Mouse (Mus musculus) myocyte (in vitro differentiated cells): ENCODE measurements around the gene Fuz. TPM values are rescaled to one million over a fixed set of nuclear protein-coding genes. Genes with fewer than 3 reads are reported as not detected.

ENCODE experiments used
- H3K27me3 ChIP-seq: one replicate; pipeline ENCODE4 v1.6.1; 2011; ENCODE audit not compliant: control insufficient read depth, insufficient read depth, insufficient read length
- H3K36me3 ChIP-seq: one replicate; pipeline ENCODE4 v1.6.1; 2011; ENCODE audit not compliant: control insufficient read depth, insufficient read depth
- H3K4me2 ChIP-seq: one replicate; pipeline ENCODE4 v1.6.1; 2011; ENCODE audit warnings: low read depth, control low read depth
- H3K4me3 ChIP-seq: one replicate; pipeline ENCODE4 v1.5.1; 2011; ENCODE audit warnings: mild to moderate bottlenecking, control low read depth, moderate library complexity
- H3K79me2 ChIP-seq: one replicate; pipeline ENCODE4 v1.6.1; 2011; ENCODE audit not compliant: control insufficient read depth, insufficient read depth
- H3ac ChIP-seq: one replicate; pipeline ENCODE4 v1.6.1; 2011; ENCODE audit not compliant: control insufficient read depth, insufficient read length
- CEBPB ChIP-seq: IDR thresholded peaks from 2 replicates; pipeline ENCODE4 v1.6.1; 2011; ENCODE audit warnings: mild to moderate bottlenecking, moderate library complexity; ENCODE audit not compliant: poor library complexity, insufficient read depth, severe bottlenecking
- E2F4 ChIP-seq: IDR thresholded peaks from one replicate; pipeline ENCODE4 v1.6.1; 2011; ENCODE audit warnings: mild to moderate bottlenecking, control low read depth, moderate library complexity; ENCODE audit not compliant: insufficient read depth
- MAX ChIP-seq: IDR thresholded peaks from one replicate; pipeline ENCODE4 v1.6.1; 2011; ENCODE audit warnings: low read depth, mild to moderate bottlenecking, control low read depth
- MYOD1 ChIP-seq, 3 experiments: IDR thresholded peaks; one replicate each; pipeline ENCODE4 v1.6.1; 2011; ENCODE audit warnings: control low read depth in 2 of 3, low read depth in 2 of 3, mild to moderate bottlenecking in 2 of 3, moderate library complexity in 1 of 3; ENCODE audit not compliant: insufficient read length in 2 of 3, control insufficient read depth in 1 of 3
- MYOG ChIP-seq, 3 experiments: IDR thresholded peaks; one replicate each; pipeline ENCODE4 v1.6.1; 2011; ENCODE audit warnings: control low read depth in 2 of 3, low read depth in 2 of 3, mild to moderate bottlenecking in 2 of 3; ENCODE audit not compliant: insufficient read length in 2 of 3, control insufficient read depth in 1 of 3, insufficient read depth in 1 of 3
- POLR2A ChIP-seq: IDR thresholded peaks from one replicate; pipeline ENCODE4 v1.6.1; 2011; ENCODE audit warnings: low read depth, mild to moderate bottlenecking, control low read depth, moderate library complexity; ENCODE audit not compliant: insufficient read length
- POLR2AphosphoS2 ChIP-seq: IDR thresholded peaks from one replicate; pipeline ENCODE4 v1.6.1; 2011; ENCODE audit warnings: low read depth, control low read depth; ENCODE audit not compliant: insufficient read length
- REST ChIP-seq: IDR thresholded peaks from one replicate; pipeline ENCODE4 v1.6.1; 2011; ENCODE audit warnings: mild to moderate bottlenecking, control low read depth, moderate library complexity; ENCODE audit not compliant: insufficient read depth, insufficient read length
- SRF ChIP-seq: IDR thresholded peaks from one replicate; pipeline ENCODE4 v1.6.1; 2011; ENCODE audit warnings: low read depth; ENCODE audit not compliant: control insufficient read depth, insufficient read length
- TCF12 ChIP-seq: IDR thresholded peaks from one replicate; pipeline ENCODE4 v1.6.1; 2011; ENCODE audit warnings: mild to moderate bottlenecking, control low read depth; ENCODE audit not compliant: poor library complexity, insufficient read depth, severe bottlenecking
- TCF3 ChIP-seq: IDR thresholded peaks from one replicate; pipeline ENCODE4 v1.6.1; 2011; ENCODE audit warnings: low read depth, control low read depth; ENCODE audit not compliant: insufficient read length
- USF1 ChIP-seq: IDR thresholded peaks from one replicate; pipeline ENCODE4 v1.6.1; 2011; ENCODE audit warnings: low read depth, mild to moderate bottlenecking, control low read depth, moderate library complexity
- polyA plus RNA-seq: library from polyadenylated mRNA; unstranded; fragments of >200 nt; fragmentation: generic; extraction: Trizol; gene quantifications from one replicate; pipeline ENCODE4 v1.2.1, GENCODE M21; 2012; ENCODE audit warnings: missing spikeins

Fuz gene
- polyA plus RNA-seq, 1 experiment: 11.6 TPM

DNA sequence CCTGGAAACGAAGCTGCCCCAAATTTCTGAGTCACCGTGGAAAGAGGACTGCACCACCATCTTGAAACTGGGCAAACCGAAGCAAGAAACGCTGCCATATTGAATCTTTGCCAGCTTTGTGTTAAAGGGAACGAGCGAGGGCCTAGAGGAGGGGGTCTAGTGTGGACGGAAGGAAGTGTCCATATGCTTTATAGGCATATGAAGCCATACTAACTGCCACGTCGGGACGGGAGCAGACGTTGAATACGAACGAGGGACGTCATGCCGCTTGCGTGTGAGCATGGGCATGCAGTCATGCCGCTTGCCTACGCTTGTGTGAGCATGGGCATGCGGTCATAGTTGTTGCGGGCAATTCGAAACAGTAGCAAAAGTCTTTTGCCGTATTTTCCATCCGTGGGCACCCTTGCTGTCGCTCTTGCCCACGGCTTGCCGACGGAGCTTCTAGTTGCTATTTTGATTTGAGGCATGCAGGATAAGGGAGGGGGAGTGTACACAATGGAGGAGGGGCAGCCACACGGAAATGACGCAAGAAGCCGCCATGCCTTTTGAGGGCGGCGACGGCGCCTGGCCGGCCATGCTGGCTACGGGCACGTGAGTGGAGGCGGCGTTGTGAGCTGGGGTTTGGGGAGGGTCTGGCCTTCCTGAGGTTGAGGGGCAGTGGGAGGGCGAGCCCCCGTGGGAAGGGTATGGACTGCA is 46.3 kb upstream of the Fuz start:
- H3K4me3 ChIP-seq: peak overlapping the region; percentile 94
- peaks cover 7% of the 10 kb centered on the region for H3K36me3 ChIP-seq
- TF ChIP-seq MYOD1 (IDR thresholded peaks at IDR 0.05; ENCODE audit: control insufficient read depth in 1 of 3, insufficient read length in 2 of 3, low read depth in 2 of 3) (peak in 1 of 3 experiments; percentile 14), MYOG (IDR thresholded peaks at IDR 0.05; ENCODE audit: control insufficient read depth in 1 of 3, insufficient read depth in 1 of 3, insufficient read length in 2 of 3, low read depth in 2 of 3) (no peak), CEBPB (0 out of 2 replicates have a peak, but pooled peaks have one; percentile 11), POLR2AphosphoS2 (peak; percentile 48), MAX (peak; percentile 12), TCF12 (no peak), REST (no peak), E2F4 (no peak), TCF3 (no peak), POLR2A (peak; percentile 61), USF1 (peak; percentile 46), SRF (peak; percentile 32)
- H3K79me2 ChIP-seq: peaks cover 34% of the 10 kb centered on the region
- no peaks in the 10 kb centered on the region for H3K27me3 ChIP-seq
- peak overlapping the region; percentile 72 for H3K4me2 ChIP-seq
- H3ac ChIP-seq: peak overlapping the region; percentile 80

DNA sequence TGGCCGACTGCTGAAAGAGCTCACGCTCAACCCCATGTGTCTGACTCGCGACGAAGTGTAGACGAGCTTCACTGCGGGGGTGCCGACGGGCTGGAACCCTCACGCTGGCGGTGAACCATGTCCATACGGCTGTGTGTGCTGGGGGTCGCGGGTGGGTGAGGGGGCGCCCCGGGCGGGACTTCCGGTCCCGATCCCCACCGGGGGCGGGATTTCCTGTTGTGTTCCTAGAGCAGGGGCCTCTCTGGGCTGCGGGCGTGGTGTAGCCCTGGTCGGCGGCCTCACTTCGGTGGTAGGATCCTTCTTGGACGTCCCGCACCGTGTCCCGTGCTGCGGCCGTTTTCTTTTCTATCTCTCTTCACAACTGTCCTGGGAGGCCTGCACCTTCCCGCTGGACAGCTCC is 45.7 kb upstream of the Fuz start:
- TF ChIP-seq TCF3 (no peak), POLR2A (peak; percentile 46)
- no peaks in the 10 kb centered on the region for H3K27me3 ChIP-seq
- peaks cover 34% of the 10 kb centered on the region for H3K79me2 ChIP-seq
- H3ac ChIP-seq: peak overlapping the region; percentile 80
- H3K4me3 ChIP-seq: peak overlapping the region; percentile 94
- peak overlapping the region; percentile 72 for H3K4me2 ChIP-seq
- peaks cover 7% of the 10 kb centered on the region for H3K36me3 ChIP-seq

- TF ChIP-seq MYOG (IDR thresholded peaks at IDR 0.05; ENCODE audit: control insufficient read depth in 1 of 3, insufficient read depth in 1 of 3, insufficient read length in 2 of 3, low read depth in 2 of 3) (no peak), USF1 (no peak), MYOD1 (IDR thresholded peaks at IDR 0.05; ENCODE audit: control insufficient read depth in 1 of 3, insufficient read length in 2 of 3, low read depth in 2 of 3) (no peak), POLR2AphosphoS2 (no peak), REST (no peak), E2F4 (no peak), POLR2A (no peak), TCF12 (no peak), SRF (no peak), CEBPB (no peak)
- Histone ChIP-seq H3K36me3 (peaks cover 7% of the 10 kb centered on the region), H3K4me2 (peak overlapping the region; percentile 72), H3K27me3 (no peaks in the 10 kb centered on the region), H3ac (peak overlapping the region; percentile 80), H3K79me2 (peaks cover 34% of the 10 kb centered on the region), H3K4me3 (peak overlapping the region; percentile 94)
Observed at GRCm38 (mm10) chr7:44850789-44851624, 44.9 kb upstream of the Fuz start.

GRCm38 (mm10) chr7:44851625-44852234 is 44.1 kb upstream of the Fuz start:
- peak overlapping the region; percentile 72 for H3K4me2 ChIP-seq
- H3K79me2 ChIP-seq: peaks cover 33% of the 10 kb centered on the region
- no peaks in the 10 kb centered on the region for H3K27me3 ChIP-seq
- no peaks in the 10 kb centered on the region for H3K36me3 ChIP-seq
- no peak for TF ChIP-seq USF1
- TF ChIP-seq POLR2A: no peak
- H3K4me3 ChIP-seq: peak overlapping the region; percentile 94
- H3ac ChIP-seq: no peak overlapping the region
